Mouse (Mus musculus) limb, embryonic 10.5 days (tissue): ENCODE data around the gene Prkag2. TPM values are rescaled to one million over a fixed set of nuclear protein-coding genes. Genes with fewer than 3 reads are reported as not detected.

Source experiments
- DNase-seq: peaks from one replicate; pipeline ENCODE4 v3.0.0-alpha.2; 2017; ENCODE audit warnings: low spot score
- H3K27ac ChIP-seq: fragments of 300-500 bp; sonication (generic); 2 replicates; pipeline ENCODE4 v1.5.1; 2016; ENCODE audit warnings: mild to moderate bottlenecking
- H3K27me3 ChIP-seq: fragments of 300-500 bp; sonication (generic); 2 replicates; pipeline ENCODE4 v1.6.1; 2016; ENCODE audit warnings: low read depth, mild to moderate bottlenecking; ENCODE audit not compliant: poor library complexity, severe bottlenecking
- H3K36me3 ChIP-seq: fragments of 300-500 bp; sonication (generic); 2 replicates; pipeline ENCODE4 v1.6.1; 2016; ENCODE audit warnings: mild to moderate bottlenecking, moderate library complexity
- H3K4me1 ChIP-seq: fragments of 300-500 bp; sonication (generic); 2 replicates; pipeline ENCODE4 v1.6.1; 2016
- H3K4me3 ChIP-seq: fragments of 300-500 bp; sonication (generic); 2 replicates; pipeline ENCODE4 v1.5.1; 2016; ENCODE audit warnings: mild to moderate bottlenecking, moderate library complexity
- H3K9me3 ChIP-seq: fragments of 300-500 bp; sonication (generic); replicated peaks from 2 replicates; pipeline ENCODE4 v1.6.1; 2016; ENCODE audit warnings: mild to moderate bottlenecking
- WGBS: fragments of 180-500 bp; shearing (Covaris S2); methylation state at CpG from one replicate; pipeline ENCODE4 v1.1.7; 2016; 5-methylcytosine and 5-hydroxymethylcytosine counted together
- polyA plus RNA-seq: library from polyadenylated mRNA; unstranded; fragments of >200 nt; fragmentation: Nextera tagmentation; extraction: Ambion mirVana; gene quantifications from 2 replicates; pipeline ENCODE4 v1.2.1, GENCODE M21; 2016

The Prkag2 gene
- polyA plus RNA-seq, 1 experiment from 2014 or later = 35.1 TPM

DNA sequence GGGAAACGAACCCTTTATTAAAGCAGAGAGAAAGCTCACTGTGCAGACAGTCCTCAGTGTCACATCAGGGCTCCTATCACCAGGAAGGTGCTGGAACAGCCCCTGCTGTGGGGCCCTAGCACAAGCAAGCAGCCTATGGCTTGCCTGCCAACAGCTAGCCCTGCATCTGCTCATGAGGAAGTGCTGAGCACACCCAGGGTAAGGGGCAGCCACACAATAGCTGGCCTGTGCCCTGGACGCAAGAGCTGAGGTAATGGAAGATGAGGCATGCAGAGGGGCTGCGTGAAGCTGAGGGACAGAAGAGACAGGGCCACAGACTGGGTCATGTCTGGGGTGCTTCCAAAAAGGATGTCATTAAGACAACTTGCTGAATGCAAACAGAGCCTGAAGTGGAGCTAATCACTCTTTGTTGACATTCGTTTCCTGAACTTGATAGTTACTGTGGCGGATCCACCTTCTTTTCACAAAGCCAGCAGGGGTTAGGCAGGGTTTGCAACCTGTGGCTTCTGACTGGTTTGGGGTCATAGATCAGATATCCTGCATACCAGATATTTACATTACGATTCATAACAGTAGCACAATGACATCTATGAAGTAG lies 94.8 kb downstream of the Prkag2 start:
- Histone ChIP-seq H3K4me1 (peaks cover 19% of the 10 kb centered on the region), H3K27me3 (peaks cover 29% of the 10 kb centered on the region), H3K4me3 (no peak overlapping the region), H3K9me3 (no peaks in the 10 kb centered on the region), H3K27ac (no peak overlapping the region), H3K36me3 (no peaks in the 10 kb centered on the region)
- DNase-seq = no peak
- 40% methylated on average over 6 of the region's 6 CpGs for WGBS

DNA sequence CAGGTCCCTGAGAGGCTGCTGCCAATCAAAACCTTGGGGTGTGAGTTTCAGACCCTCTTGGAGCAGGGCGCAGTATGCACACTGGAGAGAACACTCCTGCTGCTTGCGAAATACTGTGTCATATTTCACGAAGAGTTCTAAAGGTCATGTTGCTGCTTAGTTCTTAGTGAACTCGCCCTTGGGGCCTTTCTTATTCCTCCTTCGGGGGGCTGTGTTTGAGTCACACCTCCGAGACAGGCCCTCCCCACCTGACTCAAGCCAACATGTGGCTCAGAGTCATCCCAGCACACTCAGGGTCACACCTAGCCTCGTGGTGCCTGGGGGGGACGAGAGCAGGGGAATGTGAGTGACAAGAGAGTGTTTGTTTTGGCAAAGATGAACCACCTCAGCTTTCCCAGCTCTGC lies 99.0 kb downstream of the Prkag2 start:
- WGBS = 53% methylated on average over 8 of the region's 8 CpGs
- Histone ChIP-seq H3K27ac (no peak overlapping the region; the same call in 1 of the 2 replicates), H3K4me1 (peaks cover 10% of the 10 kb centered on the region), H3K9me3 (no peaks in the 10 kb centered on the region), H3K27me3 (no peaks in the 10 kb centered on the region), H3K4me3 (no peak overlapping the region), H3K36me3 (no peaks in the 10 kb centered on the region)
- DNase-seq = no peak

DNA sequence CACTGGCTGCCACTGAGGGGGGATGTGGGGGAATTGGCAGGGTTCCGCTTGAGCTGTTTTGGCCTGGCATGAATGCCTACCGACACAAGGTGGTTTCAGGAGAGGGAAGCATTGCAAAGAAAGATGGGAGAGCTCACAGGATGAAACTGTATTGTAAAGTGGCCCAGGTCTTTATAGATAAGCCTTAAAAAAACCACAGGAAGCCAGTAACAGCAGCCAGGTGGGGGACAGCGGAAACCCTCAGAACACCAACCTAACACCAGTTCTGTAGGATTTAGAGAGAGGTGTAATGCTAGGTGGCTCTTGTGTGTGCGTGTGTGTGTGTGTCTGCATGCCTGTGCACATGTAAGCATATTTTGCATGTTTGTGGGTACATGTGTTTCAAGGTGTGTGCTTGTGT lies 101.1 kb downstream of the Prkag2 start:
- DNase-seq = no peak
- Histone ChIP-seq H3K36me3 (no peaks in the 10 kb centered on the region), H3K4me1 (peaks cover 10% of the 10 kb centered on the region), H3K27me3 (no peaks in the 10 kb centered on the region), H3K9me3 (no peaks in the 10 kb centered on the region), H3K27ac (no peak overlapping the region), H3K4me3 (no peak overlapping the region)
- 91% methylated on average over 4 of the region's 4 CpGs for WGBS

DNA sequence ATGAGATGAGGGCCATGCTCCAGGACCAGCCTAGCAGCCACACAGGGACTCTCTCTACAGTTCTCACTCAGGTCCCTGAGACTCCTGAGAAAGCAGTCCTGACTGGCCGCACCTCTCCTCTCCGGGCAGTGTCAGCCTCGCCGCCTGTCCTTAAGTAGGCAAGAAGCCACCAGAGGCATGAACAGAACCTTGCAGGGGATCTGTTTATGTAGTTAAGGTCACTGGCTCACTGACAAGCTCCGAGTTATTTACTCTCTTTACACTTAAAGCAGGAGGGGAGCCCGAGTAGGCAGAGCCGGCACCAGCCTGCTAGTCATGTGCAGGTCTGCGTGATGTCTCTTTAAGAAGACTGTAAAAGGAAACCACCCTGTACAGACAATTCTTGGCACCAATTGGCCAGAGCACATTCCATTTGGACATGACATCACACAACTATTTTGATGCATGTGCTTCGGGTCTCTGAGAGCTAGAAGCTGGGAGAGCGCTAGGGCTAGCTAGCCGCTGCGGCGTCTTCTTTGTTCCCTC lies 104.8 kb downstream of the Prkag2 start:
- H3K36me3 ChIP-seq = no peaks in the 10 kb centered on the region
- H3K27ac ChIP-seq = peak overlapping the region; percentile 50; the same call in 1 of the 2 replicates
- 60% methylated on average over 13 of the region's 13 CpGs for WGBS
- peaks cover 12% of the 10 kb centered on the region for H3K4me1 ChIP-seq
- no peak for DNase-seq
- no peaks in the 10 kb centered on the region for H3K27me3 ChIP-seq
- H3K4me3 ChIP-seq = no peak overlapping the region
- H3K9me3 ChIP-seq = no peaks in the 10 kb centered on the region

DNA sequence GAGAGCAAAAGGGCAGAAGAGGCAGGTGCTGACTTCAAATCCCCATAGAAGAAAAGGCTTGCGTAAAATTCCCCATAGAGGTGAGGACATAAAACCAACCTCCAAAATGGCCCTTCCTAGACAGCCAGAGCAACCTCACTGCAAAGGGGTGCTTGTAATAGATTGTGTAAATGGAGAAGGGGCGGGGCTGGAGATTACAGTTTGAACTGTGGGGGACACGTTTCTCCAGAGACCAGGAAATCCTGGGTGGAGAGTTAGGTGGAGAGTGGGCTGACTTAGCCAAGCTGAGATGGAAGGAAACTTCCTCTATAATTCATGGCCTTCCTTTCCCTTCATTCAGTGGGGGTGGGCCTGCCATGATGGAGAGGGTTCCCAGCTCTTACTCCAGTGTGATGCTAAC lies 107.3 kb downstream of the Prkag2 start:
- Histone ChIP-seq H3K27me3 (no peaks in the 10 kb centered on the region), H3K4me1 (peaks cover 12% of the 10 kb centered on the region), H3K36me3 (no peaks in the 10 kb centered on the region), H3K4me3 (no peak overlapping the region), H3K27ac (no peak overlapping the region), H3K9me3 (no peaks in the 10 kb centered on the region)
- 71% methylated on average over 3 of the region's 3 CpGs for WGBS
- DNase-seq = no peak

DNA sequence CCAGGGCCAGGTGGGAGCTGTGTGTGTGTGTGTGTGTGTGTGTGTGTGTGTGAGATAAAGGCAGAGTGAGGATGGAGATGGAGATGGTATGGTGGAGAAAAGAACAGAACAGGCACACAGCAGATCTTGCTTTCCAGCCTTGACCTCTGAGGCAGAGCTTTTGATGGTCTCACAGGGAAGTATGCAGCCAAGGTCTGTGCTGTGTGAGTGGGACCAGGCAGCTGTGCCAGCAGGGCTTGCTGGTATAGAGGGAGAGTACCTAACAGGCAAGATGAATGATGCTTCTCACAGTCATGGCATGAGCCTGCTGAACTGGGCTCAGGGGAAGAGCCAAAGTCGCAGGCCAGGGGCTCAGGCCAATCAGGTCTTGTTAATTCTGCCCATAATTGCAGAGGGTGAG lies 108.9 kb downstream of the Prkag2 start:
- no peaks in the 10 kb centered on the region for H3K27me3 ChIP-seq
- peaks cover 10% of the 10 kb centered on the region for H3K4me1 ChIP-seq
- DNase-seq = no peak
- H3K4me3 ChIP-seq = no peak overlapping the region
- H3K27ac ChIP-seq = no peak overlapping the region
- H3K9me3 ChIP-seq = no peaks in the 10 kb centered on the region
- 76% methylated on average over 1 of the region's 1 CpGs for WGBS
- no peaks in the 10 kb centered on the region for H3K36me3 ChIP-seq

DNA sequence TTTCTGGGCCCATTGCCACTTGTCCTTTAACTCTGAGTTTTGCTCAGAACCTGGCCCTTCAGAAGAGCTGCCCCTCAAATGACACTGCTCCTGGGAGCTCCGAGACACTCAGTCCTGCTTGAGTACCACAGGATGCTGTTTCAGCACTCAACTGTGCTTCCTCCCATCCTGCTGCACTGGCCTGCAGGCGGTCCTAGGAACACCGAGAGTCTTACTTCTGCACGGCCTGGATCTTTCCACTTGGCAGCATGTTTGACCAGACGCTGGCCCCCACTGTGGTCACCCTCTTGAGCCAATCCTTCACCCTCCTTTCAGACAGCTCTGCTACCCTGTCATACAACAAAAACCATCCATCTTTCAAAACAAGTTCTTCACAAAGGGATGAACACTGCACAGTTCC lies 110.0 kb downstream of the Prkag2 start:
- 81% methylated on average over 5 of the region's 5 CpGs for WGBS
- Histone ChIP-seq H3K9me3 (no peaks in the 10 kb centered on the region), H3K4me3 (no peak overlapping the region), H3K27me3 (no peaks in the 10 kb centered on the region), H3K36me3 (no peaks in the 10 kb centered on the region), H3K27ac (no peak overlapping the region), H3K4me1 (peaks cover 10% of the 10 kb centered on the region)
- no peak for DNase-seq

DNA sequence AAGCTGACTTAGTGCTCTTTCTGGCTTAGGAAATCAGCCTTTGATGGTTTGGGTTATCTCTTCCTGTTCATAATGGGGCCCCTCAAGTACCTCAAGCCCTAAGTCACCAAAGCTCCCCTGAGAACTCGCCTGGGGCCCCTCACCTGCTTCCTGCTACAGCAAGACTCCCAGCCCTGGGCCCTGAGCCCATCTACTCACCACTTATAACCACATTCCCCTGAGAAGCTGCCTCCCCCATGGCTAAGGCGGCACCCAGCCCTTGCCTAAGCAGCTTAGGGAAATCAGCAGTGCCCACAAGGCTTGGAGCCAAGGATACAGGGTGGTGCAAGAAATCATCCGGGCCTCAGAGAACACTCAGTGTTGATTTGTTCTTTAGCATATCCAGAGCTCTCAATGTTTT lies 110.8 kb downstream of the Prkag2 start:
- no peak for DNase-seq
- Histone ChIP-seq H3K27ac (no peak overlapping the region), H3K36me3 (no peaks in the 10 kb centered on the region), H3K27me3 (no peaks in the 10 kb centered on the region), H3K9me3 (no peaks in the 10 kb centered on the region), H3K4me3 (no peak overlapping the region), H3K4me1 (peaks cover 14% of the 10 kb centered on the region)
- 72% methylated on average over 3 of the region's 3 CpGs for WGBS

DNA sequence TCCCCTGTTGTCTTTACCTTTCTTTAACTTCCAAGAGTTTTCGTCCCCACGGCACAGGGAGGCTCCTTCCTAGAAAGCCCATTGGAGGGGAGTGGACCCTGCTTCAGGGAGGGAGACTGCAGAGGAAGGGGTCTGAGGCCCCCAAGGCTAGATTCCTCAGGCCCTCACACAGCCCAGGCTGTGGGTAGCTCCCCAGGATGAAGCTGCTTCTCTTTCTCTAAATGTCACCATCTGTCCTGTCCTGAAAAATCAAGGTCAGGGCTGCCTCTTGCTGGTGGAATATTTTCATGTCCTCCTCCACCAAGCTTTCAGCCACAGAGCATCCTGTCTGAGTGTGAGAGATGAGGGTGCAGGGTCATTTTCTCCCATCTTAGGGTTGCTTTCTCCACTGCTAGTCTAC lies 113.5 kb downstream of the Prkag2 start:
- 33% methylated on average over 2 of the region's 2 CpGs for WGBS
- H3K27me3 ChIP-seq = no peaks in the 10 kb centered on the region
- H3K4me1 ChIP-seq = peaks cover 13% of the 10 kb centered on the region
- H3K4me3 ChIP-seq = no peak overlapping the region
- no peaks in the 10 kb centered on the region for H3K9me3 ChIP-seq
- DNase-seq = no peak
- H3K27ac ChIP-seq = no peak overlapping the region
- no peaks in the 10 kb centered on the region for H3K36me3 ChIP-seq

DNA sequence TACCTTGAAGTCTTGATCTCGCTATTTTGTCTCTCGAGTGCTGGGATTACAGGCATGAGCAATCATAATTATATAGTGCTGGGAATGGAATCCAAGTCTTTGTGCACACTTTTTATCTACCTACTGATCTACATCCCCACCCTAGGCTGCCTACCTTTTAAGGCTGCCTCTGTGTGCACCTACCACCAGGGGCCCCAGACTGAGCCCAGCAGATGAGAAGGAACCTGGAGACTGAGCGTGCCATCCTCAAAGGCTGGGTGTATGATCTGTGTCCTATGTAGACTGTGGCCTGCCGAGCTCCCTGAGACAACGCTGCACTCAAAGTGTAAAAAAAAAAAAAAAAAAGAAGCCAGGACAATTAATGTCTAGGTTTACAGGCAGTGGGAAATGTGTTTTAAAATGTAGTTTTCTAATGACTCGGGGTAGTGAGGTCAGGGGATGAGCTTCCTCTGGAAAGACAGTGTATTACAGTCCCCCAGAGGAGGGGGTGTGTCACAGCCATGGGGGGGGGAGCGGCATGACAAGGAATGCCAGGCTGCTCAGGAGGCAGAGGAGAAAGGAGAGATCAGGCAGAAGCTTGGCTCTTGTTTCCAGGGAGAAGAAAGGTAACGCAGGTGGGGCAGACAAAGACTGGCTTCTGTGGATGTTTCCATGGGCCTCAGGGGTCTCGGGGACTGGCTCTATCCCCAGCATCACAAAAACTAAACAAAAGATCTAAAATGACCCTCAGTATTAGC lies 114.1 kb downstream of the Prkag2 start:
- no peaks in the 10 kb centered on the region for H3K27me3 ChIP-seq
- no peak overlapping the region for H3K27ac ChIP-seq
- H3K9me3 ChIP-seq = no peaks in the 10 kb centered on the region
- 62% methylated on average over 9 of the region's 9 CpGs for WGBS
- no peak for DNase-seq
- no peak overlapping the region for H3K4me3 ChIP-seq
- H3K4me1 ChIP-seq = peaks cover 18% of the 10 kb centered on the region
- H3K36me3 ChIP-seq = no peaks in the 10 kb centered on the region

DNA sequence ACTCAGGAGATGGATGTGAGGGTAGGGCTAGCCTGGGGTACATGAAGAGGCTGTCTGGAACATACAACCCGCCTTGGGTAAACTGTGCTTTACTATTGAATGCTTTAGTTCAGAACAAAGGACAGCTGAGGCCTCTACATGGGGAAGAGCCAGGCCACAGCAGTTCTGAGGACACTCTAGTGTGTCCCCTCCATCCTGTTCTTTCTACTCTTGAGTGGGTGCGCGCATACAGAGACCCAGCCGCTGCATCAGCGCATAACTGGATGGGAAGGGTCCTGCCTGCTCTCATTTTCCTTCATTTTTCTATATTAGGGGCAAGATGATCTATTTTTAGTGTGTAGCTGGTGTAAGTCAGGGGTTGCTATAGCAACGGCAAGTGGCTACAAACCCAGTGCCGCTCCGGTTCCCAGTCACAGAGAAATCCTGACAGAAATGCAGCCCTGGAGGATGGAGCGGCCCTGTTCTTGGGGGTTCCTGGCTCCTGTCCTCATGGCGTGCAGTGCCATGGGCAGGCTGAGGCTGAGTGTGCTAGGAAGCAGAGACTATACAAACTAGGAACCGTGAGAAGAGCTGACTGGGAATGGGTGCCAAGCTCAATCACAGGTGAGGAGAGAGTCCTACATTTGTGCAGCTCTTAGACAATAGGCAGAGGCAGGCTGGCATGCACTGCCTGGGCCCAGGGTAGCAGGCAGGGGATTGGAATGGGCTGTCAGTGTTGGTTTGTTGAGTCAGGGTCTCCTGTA lies 114.8 kb downstream of the Prkag2 start:
- Histone ChIP-seq H3K4me3 (no peak overlapping the region), H3K36me3 (no peaks in the 10 kb centered on the region), H3K9me3 (no peaks in the 10 kb centered on the region), H3K4me1 (peaks cover 18% of the 10 kb centered on the region), H3K27ac (no peak overlapping the region), H3K27me3 (no peaks in the 10 kb centered on the region)
- WGBS = 88% methylated on average over 11 of the region's 11 CpGs
- DNase-seq = no peak

DNA sequence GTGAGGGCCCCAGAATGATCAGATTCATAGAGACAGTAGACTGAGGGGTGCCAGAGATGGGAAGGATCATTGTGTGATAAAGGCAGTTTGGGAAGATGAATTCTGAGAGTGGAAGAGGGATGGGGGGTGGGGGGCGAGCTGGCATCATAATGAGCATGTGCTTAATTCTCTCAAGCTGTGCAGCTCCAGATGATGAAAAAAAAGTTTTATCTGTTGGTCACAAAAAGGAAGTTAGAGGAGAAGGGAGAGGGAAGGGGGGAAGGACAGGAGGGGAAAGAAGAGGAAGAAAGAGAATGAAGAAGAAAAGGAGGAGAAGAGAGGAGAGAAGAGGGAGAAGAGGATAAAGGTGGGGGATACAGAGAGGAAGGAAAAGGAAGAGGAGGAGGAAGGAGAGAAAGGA lies 116.3 kb downstream of the Prkag2 start:
- Histone ChIP-seq H3K27me3 (no peaks in the 10 kb centered on the region), H3K9me3 (no peaks in the 10 kb centered on the region), H3K4me3 (no peak overlapping the region), H3K27ac (peak overlapping the region; percentile 46; the same call in 1 of the 2 replicates), H3K36me3 (no peaks in the 10 kb centered on the region), H3K4me1 (peaks cover 18% of the 10 kb centered on the region)
- WGBS = 74% methylated on average over 1 of the region's 1 CpGs
- DNase-seq = no peak

DNA sequence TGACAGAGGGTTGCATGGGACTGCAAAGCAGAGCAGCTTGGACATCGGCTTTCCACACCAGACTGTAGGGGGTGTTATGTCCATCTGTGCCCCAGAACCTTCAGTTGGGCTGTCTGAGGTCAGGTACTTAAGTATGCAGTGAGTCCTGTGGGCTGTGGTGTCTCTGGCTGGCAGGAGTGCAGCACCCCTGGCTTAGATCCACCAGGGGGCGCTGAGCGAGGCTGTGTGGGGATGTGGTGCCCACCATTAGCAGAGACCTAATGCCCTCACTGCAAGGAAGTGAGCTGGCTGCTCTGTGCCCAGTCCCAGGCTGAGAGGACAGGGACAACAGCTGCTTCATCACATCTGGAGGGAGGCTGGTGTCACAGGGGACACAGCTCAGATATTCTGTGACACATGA lies 116.9 kb downstream of the Prkag2 start:
- H3K9me3 ChIP-seq = no peaks in the 10 kb centered on the region
- peaks cover 20% of the 10 kb centered on the region for H3K4me1 ChIP-seq
- 18% methylated on average over 3 of the region's 3 CpGs for WGBS
- no peak overlapping the region for H3K27ac ChIP-seq
- DNase-seq = peak; percentile 79
- H3K27me3 ChIP-seq = no peaks in the 10 kb centered on the region
- H3K4me3 ChIP-seq = no peak overlapping the region
- H3K36me3 ChIP-seq = no peaks in the 10 kb centered on the region
